Mouse (Mus musculus): ENCODE measurements at regions not wholly inside any gene's neighbourhood (a gene's known extent, or its start where the extent isn't known, plus 50 kb on each side); places are given as distances from the start of the nearest gene placed in this dataset.

- no peak for ATAC-seq (ENCODE audit: low FRiP score, low TSS enrichment)
- no peak overlapping the region for H3K4me2 ChIP-seq (ENCODE audit: low read length)
- H3K27me3 ChIP-seq (ENCODE audit: control insufficient read depth, insufficient read depth, low read length): no peaks in the 10 kb centered on the region
- no peak overlapping the region for H3K27ac ChIP-seq (replicated peaks; ENCODE audit: low read depth, low read length)
- H3K9me3 ChIP-seq (ENCODE audit: control insufficient read depth, low read length): no peaks in the 10 kb centered on the region
- H3K4me3 ChIP-seq (replicated peaks; ENCODE audit: low read depth, low read length): no peak overlapping the region
- H3K4me1 ChIP-seq (ENCODE audit: control insufficient read depth, insufficient read depth, low read length): no peaks in the 10 kb centered on the region
- H3K9ac ChIP-seq (replicated peaks; ENCODE audit: low read length): no peak overlapping the region
- no peak for DNase-seq
- H3K36me3 ChIP-seq (ENCODE audit: control insufficient read depth, insufficient read depth, low read length): no peaks in the 10 kb centered on the region
- 93% methylated on average over 2 of the region's 2 CpGs for WGBS
These were observed 795.7 kb upstream of the Adgrl2 start for GRCm38 (mm10) chr3:149786096-149786495.

- WGBS: 20% methylated on average over 2 of the region's 2 CpGs
- Histone ChIP-seq H3K4me3 (replicated peaks; ENCODE audit: low read depth, low read length) (no peak overlapping the region), H3K9me3 (ENCODE audit: control insufficient read depth, low read length) (no peaks in the 10 kb centered on the region), H3K4me1 (ENCODE audit: control insufficient read depth, insufficient read depth, low read length) (no peaks in the 10 kb centered on the region), H3K27ac (replicated peaks; ENCODE audit: low read depth, low read length) (no peak overlapping the region), H3K27me3 (ENCODE audit: control insufficient read depth, insufficient read depth, low read length) (no peaks in the 10 kb centered on the region), H3K9ac (replicated peaks; ENCODE audit: low read length) (no peak overlapping the region), H3K36me3 (ENCODE audit: control insufficient read depth, insufficient read depth, low read length) (no peaks in the 10 kb centered on the region), H3K4me2 (ENCODE audit: low read length) (no peak overlapping the region)
- DNase-seq (no peak), ATAC-seq (ENCODE audit: low FRiP score, low TSS enrichment) (no peak)
These were observed 793.7 kb upstream of the Adgrl2 start for GRCm38 (mm10) chr3:149783903-149784608.

GRCm38 (mm10) chr3:149767847-149768421, 777.6 kb upstream of the Adgrl2 start:
- DNase-seq (no peak), ATAC-seq (ENCODE audit: low FRiP score, low TSS enrichment) (no peak)
- Histone ChIP-seq H3K4me3 (replicated peaks; ENCODE audit: low read depth, low read length) (no peak overlapping the region), H3K9ac (replicated peaks; ENCODE audit: low read length) (no peak overlapping the region), H3K27ac (replicated peaks; ENCODE audit: low read depth, low read length) (no peak overlapping the region), H3K4me1 (ENCODE audit: control insufficient read depth, insufficient read depth, low read length) (no peaks in the 10 kb centered on the region), H3K36me3 (ENCODE audit: control insufficient read depth, insufficient read depth, low read length) (no peaks in the 10 kb centered on the region), H3K4me2 (ENCODE audit: low read length) (no peak overlapping the region), H3K9me3 (ENCODE audit: control insufficient read depth, low read length) (no peaks in the 10 kb centered on the region), H3K27me3 (ENCODE audit: control insufficient read depth, insufficient read depth, low read length) (no peaks in the 10 kb centered on the region)
- WGBS: 86% methylated on average over 2 of the region's 2 CpGs

DNA sequence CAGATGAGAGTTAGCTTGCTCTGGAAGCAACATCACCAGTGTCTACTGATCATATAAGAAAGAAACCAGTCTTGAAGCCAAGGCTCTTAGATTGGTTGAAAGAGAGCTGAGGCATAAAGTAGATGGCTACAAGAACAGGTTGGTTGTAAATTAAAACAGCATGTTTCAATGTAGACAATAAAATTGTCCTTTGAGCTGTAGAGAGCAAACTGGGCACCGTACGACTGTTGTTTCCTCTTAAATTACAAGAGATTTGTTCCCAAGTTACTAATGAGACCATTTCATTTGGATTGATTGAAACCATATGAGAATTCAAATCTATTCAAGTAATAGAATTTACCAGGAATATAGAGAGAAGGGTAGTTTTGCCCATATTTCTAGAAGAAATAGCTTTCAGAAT, 770.9 kb upstream of the Adgrl2 start:
- Histone ChIP-seq H3K9ac (replicated peaks; ENCODE audit: low read length) (no peak overlapping the region), H3K27ac (replicated peaks; ENCODE audit: low read depth, low read length) (no peak overlapping the region), H3K36me3 (ENCODE audit: control insufficient read depth, insufficient read depth, low read length) (no peaks in the 10 kb centered on the region), H3K4me2 (ENCODE audit: low read length) (no peak overlapping the region), H3K27me3 (ENCODE audit: control insufficient read depth, insufficient read depth, low read length) (no peaks in the 10 kb centered on the region), H3K9me3 (ENCODE audit: control insufficient read depth, low read length) (no peaks in the 10 kb centered on the region), H3K4me1 (ENCODE audit: control insufficient read depth, insufficient read depth, low read length) (no peaks in the 10 kb centered on the region), H3K4me3 (replicated peaks; ENCODE audit: low read depth, low read length) (no peak overlapping the region)
- WGBS: 96% methylated on average over 2 of the region's 2 CpGs
- no peak for ATAC-seq (ENCODE audit: low FRiP score, low TSS enrichment)
- DNase-seq: no peak

- Histone ChIP-seq H3K4me2 (ENCODE audit: low read length) (no peak overlapping the region), H3K9ac (replicated peaks; ENCODE audit: low read length) (no peak overlapping the region), H3K36me3 (ENCODE audit: control insufficient read depth, insufficient read depth, low read length) (no peaks in the 10 kb centered on the region), H3K9me3 (ENCODE audit: control insufficient read depth, low read length) (no peaks in the 10 kb centered on the region), H3K4me3 (replicated peaks; ENCODE audit: low read depth, low read length) (no peak overlapping the region), H3K27ac (replicated peaks; ENCODE audit: low read depth, low read length) (no peak overlapping the region), H3K4me1 (ENCODE audit: control insufficient read depth, insufficient read depth, low read length) (no peaks in the 10 kb centered on the region), H3K27me3 (ENCODE audit: control insufficient read depth, insufficient read depth, low read length) (no peaks in the 10 kb centered on the region)
- ATAC-seq (ENCODE audit: low FRiP score, low TSS enrichment) (no peak), DNase-seq (no peak)
- WGBS: 82% methylated on average over 6 of the region's 6 CpGs
These were observed 767.7 kb upstream of the Adgrl2 start for GRCm38 (mm10) chr3:149757910-149758592.

GRCm38 (mm10) chr3:149736069-149736468, 745.7 kb upstream of the Adgrl2 start:
- Histone ChIP-seq H3K9ac (replicated peaks; ENCODE audit: low read length) (no peak overlapping the region), H3K4me1 (ENCODE audit: control insufficient read depth, insufficient read depth, low read length) (no peaks in the 10 kb centered on the region), H3K36me3 (ENCODE audit: control insufficient read depth, insufficient read depth, low read length) (no peaks in the 10 kb centered on the region), H3K4me2 (ENCODE audit: low read length) (no peak overlapping the region), H3K4me3 (replicated peaks; ENCODE audit: low read depth, low read length) (no peak overlapping the region), H3K27ac (replicated peaks; ENCODE audit: low read depth, low read length) (no peak overlapping the region), H3K9me3 (ENCODE audit: control insufficient read depth, low read length) (no peaks in the 10 kb centered on the region), H3K27me3 (ENCODE audit: control insufficient read depth, insufficient read depth, low read length) (no peaks in the 10 kb centered on the region)
- DNase-seq (peak; percentile 29), ATAC-seq (ENCODE audit: low FRiP score, low TSS enrichment) (no peak)
- WGBS: 47% methylated on average over 3 of the region's 3 CpGs

- Histone ChIP-seq H3K9me3 (ENCODE audit: control insufficient read depth, low read length) (no peaks in the 10 kb centered on the region), H3K27me3 (ENCODE audit: control insufficient read depth, insufficient read depth, low read length) (no peaks in the 10 kb centered on the region), H3K27ac (replicated peaks; ENCODE audit: low read depth, low read length) (no peak overlapping the region), H3K4me3 (replicated peaks; ENCODE audit: low read depth, low read length) (no peak overlapping the region), H3K4me2 (ENCODE audit: low read length) (no peak overlapping the region), H3K36me3 (ENCODE audit: control insufficient read depth, insufficient read depth, low read length) (no peaks in the 10 kb centered on the region), H3K4me1 (ENCODE audit: control insufficient read depth, insufficient read depth, low read length) (no peaks in the 10 kb centered on the region), H3K9ac (replicated peaks; ENCODE audit: low read length) (no peak overlapping the region)
- WGBS: 90% methylated on average over 4 of the region's 4 CpGs
- DNase-seq: no peak
- ATAC-seq (ENCODE audit: low FRiP score, low TSS enrichment): no peak
These were observed 735.9 kb upstream of the Adgrl2 start for GRCm38 (mm10) chr3:149726212-149726611.

- H3K36me3 ChIP-seq (ENCODE audit: control insufficient read depth, insufficient read depth, low read length): no peaks in the 10 kb centered on the region
- DNase-seq (no peak), ATAC-seq (ENCODE audit: low FRiP score, low TSS enrichment) (no peak)
- H3K4me2 ChIP-seq (ENCODE audit: low read length): no peak overlapping the region
- H3K9ac ChIP-seq (replicated peaks; ENCODE audit: low read length): no peak overlapping the region
- H3K27ac ChIP-seq (replicated peaks; ENCODE audit: low read depth, low read length): no peak overlapping the region
- H3K4me1 ChIP-seq (ENCODE audit: control insufficient read depth, insufficient read depth, low read length): no peaks in the 10 kb centered on the region
- H3K4me3 ChIP-seq (replicated peaks; ENCODE audit: low read depth, low read length): no peak overlapping the region
- 97% methylated on average over 3 of the region's 3 CpGs for WGBS
- no peaks in the 10 kb centered on the region for H3K9me3 ChIP-seq (ENCODE audit: control insufficient read depth, low read length)
- no peaks in the 10 kb centered on the region for H3K27me3 ChIP-seq (ENCODE audit: control insufficient read depth, insufficient read depth, low read length)
These were observed 734.5 kb upstream of the Adgrl2 start for GRCm38 (mm10) chr3:149724879-149725278.

DNA sequence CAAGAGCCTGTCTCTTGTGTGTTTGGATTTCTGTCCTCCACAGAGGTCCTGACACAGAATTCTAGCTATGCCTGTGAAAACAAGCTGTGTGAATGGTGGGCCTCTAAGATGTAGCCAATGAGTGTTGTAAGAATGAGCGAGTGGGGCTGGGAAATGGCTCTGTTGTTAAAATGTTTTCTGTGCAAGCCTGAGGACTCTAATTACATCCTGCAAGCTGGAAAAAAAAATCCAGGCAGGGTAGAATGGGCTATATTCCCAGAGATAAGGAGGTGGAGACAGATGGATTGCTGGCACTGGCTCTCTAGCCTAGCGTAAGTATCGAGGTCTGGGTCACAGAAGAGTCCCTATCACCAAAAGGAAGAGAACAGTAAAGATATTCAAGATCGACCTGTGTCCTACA, 731.5 kb upstream of the Adgrl2 start:
- Histone ChIP-seq H3K4me1 (ENCODE audit: control insufficient read depth, insufficient read depth, low read length) (no peaks in the 10 kb centered on the region), H3K4me2 (ENCODE audit: low read length) (no peak overlapping the region), H3K9me3 (ENCODE audit: control insufficient read depth, low read length) (no peaks in the 10 kb centered on the region), H3K4me3 (replicated peaks; ENCODE audit: low read depth, low read length) (no peak overlapping the region), H3K27me3 (ENCODE audit: control insufficient read depth, insufficient read depth, low read length) (no peaks in the 10 kb centered on the region), H3K36me3 (ENCODE audit: control insufficient read depth, insufficient read depth, low read length) (no peaks in the 10 kb centered on the region), H3K27ac (replicated peaks; ENCODE audit: low read depth, low read length) (no peak overlapping the region), H3K9ac (replicated peaks; ENCODE audit: low read length) (no peak overlapping the region)
- DNase-seq (no peak), ATAC-seq (ENCODE audit: low FRiP score, low TSS enrichment) (no peak)
- WGBS: 86% methylated on average over 4 of the region's 4 CpGs

Measured in midbrain, embryonic 14.5 days (tissue).